Mouse (Mus musculus) heart, embryonic 12.5 days (tissue): ENCODE data around the gene Zfp740. TPM values are rescaled to one million over a fixed set of nuclear protein-coding genes. Genes with fewer than 3 reads are reported as not detected.
"Not testable (repeated sequence)": the region's sequence is repeated elsewhere in the genome, so short reads cannot be mapped to it uniquely, and the experiment has no call there.

ENCODE experiments used
- ATAC-seq: fragments of 200-750 bp; cut with Nextera tagmentation; 2 replicates; pipeline ENCODE4 v1.8.0; 2017; ENCODE audit warnings: moderate TSS enrichment, moderate library complexity; ENCODE audit not compliant: insufficient number of reproducible peaks, low FRiP score
- H3K27ac ChIP-seq: fragments of 300-500 bp; sonication (generic); 2 replicates; pipeline ENCODE4 v1.5.1; 2016; ENCODE audit warnings: mild to moderate bottlenecking, moderate library complexity; ENCODE audit not compliant: poor library complexity, severe bottlenecking
- H3K27me3 ChIP-seq: fragments of 300-500 bp; sonication (generic); replicated peaks from 2 replicates; pipeline ENCODE4 v1.6.1; 2016; ENCODE audit warnings: mild to moderate bottlenecking, moderate library complexity
- H3K36me3 ChIP-seq: fragments of 300-500 bp; sonication (generic); 2 replicates; pipeline ENCODE4 v1.6.1; 2016; ENCODE audit warnings: mild to moderate bottlenecking, moderate library complexity
- H3K4me1 ChIP-seq: fragments of 300-500 bp; sonication (generic); replicated peaks from 2 replicates; pipeline ENCODE4 v1.6.1; 2016; ENCODE audit warnings: mild to moderate bottlenecking
- H3K4me2 ChIP-seq: fragments of 300-500 bp; sonication (generic); 2 replicates; pipeline ENCODE4 v1.6.1; 2016; ENCODE audit warnings: mild to moderate bottlenecking, moderate library complexity
- H3K4me3 ChIP-seq: fragments of 300-500 bp; sonication (generic); 2 replicates; pipeline ENCODE4 v1.5.1; 2016; ENCODE audit warnings: mild to moderate bottlenecking
- H3K9ac ChIP-seq: fragments of 300-500 bp; sonication (generic); 2 replicates; pipeline ENCODE4 v1.6.1; 2016; ENCODE audit warnings: mild to moderate bottlenecking, moderate library complexity
- H3K9me3 ChIP-seq: fragments of 300-500 bp; sonication (generic); replicated peaks from 2 replicates; pipeline ENCODE4 v1.6.1; 2016; ENCODE audit warnings: mild to moderate bottlenecking, moderate library complexity
- WGBS: fragments of 180-500 bp; shearing (Covaris S2); methylation state at CpG from one replicate; pipeline ENCODE4 v1.1.7; 2016; 5-methylcytosine and 5-hydroxymethylcytosine counted together
- polyA plus RNA-seq: library from polyadenylated mRNA; unstranded; fragments of >200 nt; fragmentation: Nextera tagmentation; extraction: Ambion mirVana; gene quantifications from 2 replicates; pipeline ENCODE4 v1.2.1, GENCODE M21; 2016

Zfp740 gene
- polyA plus RNA-seq = 47.3 and 48.6 TPM in 2 replicates

- Histone ChIP-seq H3K9ac (peak within 1 kb of the TSS; percentile 92), H3K36me3 (peaks cover 33% of the 10 kb centered on the region), H3K4me2 (peak within 1 kb of the TSS; percentile 88), H3K27me3 (no peaks in the 10 kb centered on the region), H3K4me1 (peaks cover 29% of the 10 kb centered on the region), H3K27ac (peak within 1 kb of the TSS; percentile 99), H3K9me3 (no peaks in the 10 kb centered on the region), H3K4me3 (peak within 1 kb of the TSS; percentile 84)
- under 1% methylated on average over 68 of the region's 68 CpGs for WGBS
- ATAC-seq = peak; percentile 96
Measured at GRCm38 (mm10) chr15:102202971-102203834, at the start of gene Zfp740. Zfp740 (plus strand) TSS chr15:102203249.

DNA sequence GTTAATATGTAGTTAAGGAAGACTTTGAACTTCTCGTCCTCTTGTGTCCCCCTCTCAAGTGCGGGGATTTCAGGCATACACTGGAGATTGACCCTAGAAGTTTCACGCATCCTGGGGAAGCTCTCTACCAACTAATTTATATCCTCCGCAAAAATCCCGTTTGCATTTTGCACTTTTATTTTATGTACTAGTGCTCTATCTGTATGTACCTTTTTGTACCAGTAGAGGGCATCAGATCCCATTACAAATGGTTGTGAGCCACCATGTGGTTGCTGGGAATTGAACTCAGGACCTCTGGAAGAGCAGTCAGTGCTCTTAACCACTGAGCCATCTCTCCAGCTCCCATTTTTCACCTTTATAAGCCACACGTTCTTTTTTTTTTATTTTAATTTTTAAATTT, 48.0 kb upstream of the Zfp740 start:
- not testable (repeated sequence) for ATAC-seq, H3K4me3 ChIP-seq, H3K4me2 ChIP-seq, H3K9ac ChIP-seq, H3K27ac ChIP-seq, H3K27me3 ChIP-seq, H3K9me3 ChIP-seq, H3K36me3 ChIP-seq
- WGBS = 92% methylated on average over 6 of the region's 6 CpGs
- peaks cover 14% of the 10 kb centered on the region for H3K4me1 ChIP-seq

GRCm38 (mm10) chr15:102156836-102157235, 46.2 kb upstream of the Zfp740 start:
- Histone ChIP-seq H3K36me3 (no peaks in the 10 kb centered on the region), H3K4me1 (peaks cover 3% of the 10 kb centered on the region; the same call in 1 of the 2 replicates), H3K9ac (no peak overlapping the region), H3K4me3 (no peak overlapping the region), H3K9me3 (no peaks in the 10 kb centered on the region), H3K27ac (no peak overlapping the region), H3K27me3 (0 out of 2 replicates have a peak, but pooled peaks cover 10% of the 10 kb centered on the region), H3K4me2 (no peak overlapping the region)
- ATAC-seq = no peak
- 40% methylated on average over 20 of the region's 20 CpGs for WGBS

DNA sequence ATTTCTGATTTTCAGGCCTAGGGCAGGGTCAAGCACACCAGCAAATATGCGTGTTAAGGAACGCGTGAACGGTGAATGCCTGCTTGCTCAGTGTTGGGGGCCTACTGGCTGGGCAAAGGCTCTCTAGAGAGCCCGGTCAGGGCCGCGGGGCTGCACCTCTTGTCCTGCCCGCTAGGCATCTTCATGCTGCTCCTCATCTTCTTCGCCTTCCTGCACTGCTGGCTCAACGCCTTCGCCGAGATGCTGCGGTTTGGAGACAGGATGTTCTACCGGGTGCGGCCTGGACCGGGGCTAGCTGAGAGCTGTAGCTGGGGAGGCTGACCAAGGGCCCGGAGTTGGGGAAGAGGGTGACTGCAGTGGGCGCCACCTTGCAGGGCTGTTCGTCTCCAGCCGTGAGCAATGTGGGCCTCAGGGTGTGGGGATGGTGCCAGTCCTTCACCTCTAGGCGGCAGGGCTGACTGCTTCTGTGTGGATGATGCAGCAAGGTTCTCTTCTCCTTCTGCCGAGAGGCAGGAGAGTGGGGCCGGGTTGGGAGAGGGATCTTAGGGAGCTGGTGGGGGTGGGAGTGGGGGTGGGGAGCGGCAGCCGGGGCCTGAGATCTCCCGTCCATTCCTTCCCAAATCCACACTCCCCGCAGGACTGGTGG, 42.5 kb upstream of the Zfp740 start:
- H3K27ac ChIP-seq = no peak overlapping the region
- 50% methylated on average over 26 of the region's 27 CpGs for WGBS

DNA sequence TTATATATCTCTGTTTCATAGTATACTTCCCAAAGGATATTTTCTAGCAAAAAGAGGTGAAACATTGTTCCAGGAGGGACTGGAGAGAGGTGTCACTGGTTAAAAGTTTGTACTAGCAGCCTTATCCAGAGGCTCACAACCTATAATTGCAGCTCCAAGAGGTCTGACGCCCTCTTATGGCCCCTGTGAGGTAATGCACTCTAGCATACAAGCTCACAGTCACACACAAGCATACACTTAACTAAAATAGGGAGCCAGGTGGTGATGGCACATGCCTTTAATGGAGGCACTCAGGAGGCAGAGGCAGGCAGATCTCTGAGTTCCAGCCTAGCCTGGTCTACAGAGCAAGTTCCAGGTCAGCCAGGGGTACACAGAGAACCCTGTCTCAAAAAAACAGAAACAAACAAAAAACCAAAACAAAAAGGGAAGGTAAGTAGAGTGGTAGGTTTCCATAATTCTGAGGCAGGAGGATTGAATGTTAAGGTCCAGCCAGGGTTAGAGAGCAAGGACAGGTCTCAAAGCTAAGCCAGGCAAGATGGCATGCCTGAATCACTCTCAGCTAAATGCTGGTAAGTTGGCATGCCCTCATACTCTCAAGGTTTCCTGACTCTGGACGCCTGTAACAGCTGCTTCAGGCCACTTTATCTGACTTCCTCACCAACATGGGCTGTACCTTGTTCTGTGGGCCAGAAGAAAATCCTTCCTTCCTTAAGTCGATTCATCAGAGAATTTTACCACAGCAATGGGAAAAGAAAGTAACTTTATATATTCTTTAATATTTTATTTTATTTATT, 39.0 kb upstream of the Zfp740 start:
- H3K27me3 ChIP-seq = 0 out of 2 replicates have a peak, but pooled peaks cover 14% of the 10 kb centered on the region
- H3K9me3 ChIP-seq = no peaks in the 10 kb centered on the region
- ATAC-seq = no peak
- H3K4me3 ChIP-seq = no peak overlapping the region
- H3K4me2 ChIP-seq = no peak overlapping the region
- no peak overlapping the region for H3K9ac ChIP-seq
- 46% methylated on average over 3 of the region's 3 CpGs for WGBS
- H3K27ac ChIP-seq = no peak overlapping the region
- H3K4me1 ChIP-seq = peaks cover 14% of the 10 kb centered on the region
- no peaks in the 10 kb centered on the region for H3K36me3 ChIP-seq

More for the DNA sequence above, 42.5 kb upstream of the Zfp740 start:
- Histone ChIP-seq H3K27me3 (0 out of 2 replicates have a peak, but pooled peaks cover 14% of the 10 kb centered on the region), H3K4me1 (peaks cover 3% of the 10 kb centered on the region; the same call in 1 of the 2 replicates), H3K9ac (no peak overlapping the region), H3K4me3 (no peak overlapping the region), H3K36me3 (no peaks in the 10 kb centered on the region), H3K9me3 (no peaks in the 10 kb centered on the region), H3K4me2 (no peak overlapping the region)
- ATAC-seq = no peak

GRCm38 (mm10) chr15:102165468-102166100, 37.5 kb upstream of the Zfp740 start:
- H3K27ac ChIP-seq = no peak overlapping the region
- no peak for ATAC-seq
- H3K4me3 ChIP-seq = no peak overlapping the region
- H3K4me1 ChIP-seq = peaks cover 14% of the 10 kb centered on the region
- H3K9me3 ChIP-seq = no peaks in the 10 kb centered on the region
- H3K36me3 ChIP-seq = no peaks in the 10 kb centered on the region
- H3K27me3 ChIP-seq = 0 out of 2 replicates have a peak, but pooled peaks cover 13% of the 10 kb centered on the region
- H3K4me2 ChIP-seq = no peak overlapping the region
- 38% methylated on average over 6 of the region's 6 CpGs for WGBS
- H3K9ac ChIP-seq = no peak overlapping the region

DNA sequence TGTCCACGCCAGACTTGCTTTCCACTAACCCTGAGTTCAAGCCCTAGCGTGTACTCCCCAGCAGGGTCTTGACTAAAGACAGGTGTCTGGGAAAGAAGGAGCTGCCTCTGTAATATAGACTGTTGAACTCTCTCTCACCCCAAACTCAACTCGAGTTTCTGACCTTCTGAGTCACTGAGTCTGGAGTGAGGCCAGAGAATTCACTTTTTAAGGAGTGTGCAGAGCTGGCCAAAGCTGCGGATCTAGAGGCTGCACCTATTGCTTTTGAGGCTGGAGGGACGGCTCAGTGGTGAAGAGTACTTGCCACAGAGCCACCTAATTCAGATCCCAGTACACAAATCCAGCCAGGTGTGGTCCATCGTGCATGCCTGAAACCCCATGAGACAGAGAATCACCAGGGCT, 35.4 kb upstream of the Zfp740 start:
- Histone ChIP-seq H3K27me3 (0 out of 2 replicates have a peak, but pooled peaks cover 3% of the 10 kb centered on the region), H3K4me1 (peaks cover 14% of the 10 kb centered on the region), H3K4me2 (no peak overlapping the region), H3K27ac (peak overlapping the region; percentile 41; the same call in 1 of the 2 replicates), H3K4me3 (no peak overlapping the region), H3K9me3 (0 out of 2 replicates have a peak, but pooled peaks cover 3% of the 10 kb centered on the region), H3K9ac (no peak overlapping the region), H3K36me3 (no peaks in the 10 kb centered on the region)
- no peak for ATAC-seq
- 46% methylated on average over 6 of the region's 6 CpGs for WGBS

GRCm38 (mm10) chr15:102169064-102169463, 34.0 kb upstream of the Zfp740 start:
- no peaks in the 10 kb centered on the region for H3K27me3 ChIP-seq
- 0 out of 2 replicates have a peak, but pooled peaks cover 3% of the 10 kb centered on the region for H3K9me3 ChIP-seq
- no peak overlapping the region for H3K4me3 ChIP-seq
- ATAC-seq = no peak
- no peak overlapping the region for H3K9ac ChIP-seq
- H3K27ac ChIP-seq = no peak overlapping the region
- H3K4me2 ChIP-seq = no peak overlapping the region
- WGBS = 52% methylated on average over 2 of the region's 2 CpGs
- H3K4me1 ChIP-seq = peaks cover 14% of the 10 kb centered on the region
- H3K36me3 ChIP-seq = no peaks in the 10 kb centered on the region

DNA sequence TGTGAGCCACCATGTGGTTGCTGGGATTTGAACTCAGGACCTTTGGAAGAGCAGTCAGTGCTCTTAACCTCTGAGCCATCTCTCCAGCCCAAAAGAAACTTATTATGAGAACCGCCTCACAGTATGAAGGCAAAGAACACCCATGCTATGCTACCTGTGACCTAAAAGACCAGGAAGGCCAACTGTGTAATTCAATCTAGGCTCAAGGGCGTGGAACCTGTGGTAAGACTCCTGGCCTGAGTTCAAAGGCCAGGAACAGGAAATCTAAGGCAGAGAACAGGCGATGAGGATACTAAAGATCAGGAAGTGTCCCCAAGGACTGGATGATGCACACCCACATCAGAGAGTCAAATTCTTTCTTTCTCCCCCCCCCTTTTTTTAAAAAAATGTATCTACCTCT, 29.5 kb upstream of the Zfp740 start:
- WGBS = 80% methylated on average over 3 of the region's 3 CpGs
- Histone ChIP-seq H3K9ac (no peak overlapping the region), H3K27me3 (no peaks in the 10 kb centered on the region), H3K36me3 (peaks cover 14% of the 10 kb centered on the region), H3K4me2 (no peak overlapping the region), H3K4me3 (no peak overlapping the region), H3K9me3 (0 out of 2 replicates have a peak, but pooled peaks cover 3% of the 10 kb centered on the region), H3K27ac (no peak overlapping the region), H3K4me1 (no peaks in the 10 kb centered on the region)
- ATAC-seq = no peak

DNA sequence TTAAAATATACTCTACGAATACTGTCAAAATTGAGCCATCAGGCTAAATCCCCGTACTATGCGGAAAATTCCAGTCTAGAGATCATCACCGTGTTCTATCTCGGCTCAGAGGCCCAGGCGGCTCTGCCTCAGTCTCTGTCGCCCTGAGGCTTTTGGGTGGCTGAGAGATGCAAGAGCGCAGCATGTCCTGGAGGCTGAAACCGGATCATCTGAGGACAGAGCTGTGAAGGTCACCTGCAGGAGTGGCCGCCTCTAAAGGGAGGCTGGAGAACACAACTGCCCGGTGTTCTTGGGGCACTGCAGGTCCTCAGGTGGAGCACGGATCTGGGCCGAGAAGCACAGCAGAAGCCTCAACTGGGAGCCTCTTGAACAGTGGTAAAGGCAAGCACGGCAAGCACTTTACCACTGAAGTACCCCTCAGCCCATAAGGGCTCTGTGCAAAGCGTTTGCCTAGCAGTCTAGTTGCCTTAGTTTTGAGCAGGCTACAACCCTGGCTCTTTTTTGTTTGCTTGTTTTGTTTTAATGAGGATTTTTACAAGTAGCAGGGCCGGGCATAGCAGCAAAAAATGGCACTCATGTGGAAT, 27.2 kb upstream of the Zfp740 start:
- Histone ChIP-seq H3K4me1 (no peaks in the 10 kb centered on the region), H3K9ac (no peak overlapping the region), H3K27ac (no peak overlapping the region), H3K4me3 (no peak overlapping the region), H3K36me3 (peaks cover 25% of the 10 kb centered on the region), H3K4me2 (no peak overlapping the region), H3K27me3 (no peaks in the 10 kb centered on the region), H3K9me3 (0 out of 2 replicates have a peak, but pooled peaks cover 3% of the 10 kb centered on the region)
- 78% methylated on average over 16 of the region's 16 CpGs for WGBS
- ATAC-seq = no peak
